Mouse (Mus musculus) kidney, postnatal 0 days (tissue): ENCODE results near the gene Gm20388. TPM values are rescaled to one million over a fixed set of nuclear protein-coding genes. Genes with fewer than 3 reads are reported as not detected.
A peak's percentile ranks its signal among the peaks of the same experiment; 100 is the strongest.

ENCODE experiments used
- ATAC-seq: fragments of 200-750 bp; cut with Nextera tagmentation; replicated peaks from 2 replicates; pipeline ENCODE4 v1.8.0; 2017; ENCODE audit warnings: low read depth, moderate number of reproducible peaks, moderate TSS enrichment, moderate library complexity; ENCODE audit not compliant: low FRiP score
- DNase-seq: peaks from one replicate; pipeline ENCODE4 v3.0.0-alpha.2; 2016; ENCODE audit warnings: low spot score
- H3K27ac ChIP-seq: fragments of 300-500 bp; sonication (generic); 2 replicates; pipeline ENCODE4 v1.5.1; 2014; ENCODE audit warnings: mild to moderate bottlenecking
- H3K27me3 ChIP-seq: fragments of 300-500 bp; sonication (generic); 2 replicates; pipeline ENCODE4 v1.6.1; 2014; ENCODE audit warnings: low read length, mixed read lengths; ENCODE audit not compliant: insufficient read depth
- H3K36me3 ChIP-seq: fragments of 300-500 bp; sonication (generic); 2 replicates; pipeline ENCODE4 v1.6.1; 2014; ENCODE audit warnings: low read length, mixed read lengths; ENCODE audit not compliant: insufficient read depth
- H3K4me1 ChIP-seq: fragments of 300-500 bp; sonication (generic); replicated peaks from 2 replicates; pipeline ENCODE4 v1.6.1; 2014; ENCODE audit warnings: antibody characterized with exemption, low read length, mixed read lengths; ENCODE audit not compliant: insufficient read depth
- H3K4me2 ChIP-seq: fragments of 300-500 bp; sonication (generic); 2 replicates; pipeline ENCODE4 v1.6.1; 2014; ENCODE audit warnings: mild to moderate bottlenecking, low read length, moderate library complexity, mixed read lengths
- H3K4me3 ChIP-seq: fragments of 300-500 bp; sonication (generic); replicated peaks from 2 replicates; pipeline ENCODE4 v1.5.1; 2014; ENCODE audit warnings: low read depth, low read length
- H3K9ac ChIP-seq: fragments of 300-500 bp; sonication (generic); 2 replicates; pipeline ENCODE4 v1.6.1; 2014; ENCODE audit warnings: low read depth, low read length
- H3K9me3 ChIP-seq: fragments of 300-500 bp; sonication (generic); replicated peaks from 2 replicates; pipeline ENCODE4 v1.6.1; 2016; ENCODE audit warnings: low read length, inconsistent platforms, mixed read lengths
- CTCF ChIP-seq: IDR thresholded peaks from 2 replicates; pipeline ENCODE4 v1.5.1; 2016; ENCODE audit warnings: antibody characterized with exemption, low read depth, mild to moderate bottlenecking, moderate library complexity
- WGBS: fragments of 180-500 bp; shearing (Covaris S2); extraction: QIAGEN DNeasy Blood & Tissue Kit; methylation state at CpG from one replicate; pipeline ENCODE4 v1.1.7; 2014; 5-methylcytosine and 5-hydroxymethylcytosine counted together
- polyA plus RNA-seq: library from polyadenylated mRNA; unstranded; fragments of >200 nt; fragmentation: Nextera tagmentation; extraction: Ambion mirVana; gene quantifications from 2 replicates; pipeline ENCODE4 v1.2.1, GENCODE M21; 2015

Gene Gm20388
- polyA plus RNA-seq, 1 experiment from 2014 or later: not detected

DNA sequence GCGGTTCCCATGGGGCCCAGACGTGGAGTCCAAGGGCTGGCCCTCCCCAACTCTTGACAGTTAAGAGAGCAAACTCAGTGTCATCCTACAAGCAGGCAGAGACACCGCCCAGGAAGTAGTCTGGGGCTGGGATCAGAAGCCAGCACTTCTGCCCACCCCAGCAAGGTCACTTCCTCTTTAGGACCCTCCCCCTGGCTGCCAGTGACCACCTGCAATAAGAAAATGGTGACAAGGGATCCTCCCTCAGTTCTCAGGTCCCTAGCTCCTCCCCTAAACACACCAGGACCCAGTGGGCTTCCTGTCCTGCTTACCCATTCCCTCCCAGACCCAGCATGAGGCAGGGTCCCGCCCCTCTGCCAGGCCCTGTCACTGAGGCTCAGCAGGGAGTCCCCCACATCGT is 2637.2 kb downstream of the Gm20388 start:
- H3K4me3 ChIP-seq: no peak overlapping the region
- peak overlapping the region; percentile 88 for H3K4me2 ChIP-seq
- peak; percentile 70 for DNase-seq
- H3K9me3 ChIP-seq: no peaks in the 10 kb centered on the region
- H3K9ac ChIP-seq: peak overlapping the region; percentile 25; the same call in 1 of the 2 replicates
- TF ChIP-seq CTCF: no peak
- H3K4me1 ChIP-seq: peaks cover 50% of the 10 kb centered on the region
- WGBS: 29% methylated on average over 5 of the region's 5 CpGs
- H3K36me3 ChIP-seq: no peaks in the 10 kb centered on the region
- ATAC-seq: no peak
- peak overlapping the region; percentile 94 for H3K27ac ChIP-seq
- H3K27me3 ChIP-seq: no peaks in the 10 kb centered on the region

DNA sequence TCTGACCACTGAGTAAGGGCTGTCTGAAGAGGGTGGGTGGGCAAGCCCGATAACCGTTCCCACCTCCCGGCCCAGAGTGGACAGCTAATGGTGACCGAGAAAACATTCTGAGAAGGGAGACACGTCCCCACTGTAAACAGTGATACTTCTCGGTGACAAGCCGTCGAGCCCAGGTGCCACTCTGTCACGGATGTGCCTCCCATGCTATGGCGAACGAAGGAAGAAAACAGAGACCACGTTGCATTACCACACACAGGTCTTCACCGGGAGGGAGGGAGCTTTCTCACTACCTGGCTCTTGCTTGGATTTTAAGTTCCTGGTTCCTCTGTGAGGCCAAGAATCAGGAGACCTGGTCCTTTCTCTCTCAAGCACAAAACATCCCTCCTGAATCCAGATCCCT is 2637.7 kb downstream of the Gm20388 start:
- no peak for DNase-seq
- Histone ChIP-seq H3K4me1 (peaks cover 50% of the 10 kb centered on the region), H3K4me2 (peak overlapping the region; percentile 88; the same call in 1 of the 2 replicates), H3K4me3 (no peak overlapping the region), H3K9me3 (no peaks in the 10 kb centered on the region), H3K36me3 (no peaks in the 10 kb centered on the region), H3K27ac (peak overlapping the region; percentile 94; the same call in 1 of the 2 replicates), H3K27me3 (no peaks in the 10 kb centered on the region), H3K9ac (peak overlapping the region; percentile 25; the same call in 1 of the 2 replicates)
- no peak for ATAC-seq
- WGBS: 59% methylated on average over 13 of the region's 13 CpGs
- no peak for TF ChIP-seq CTCF

DNA sequence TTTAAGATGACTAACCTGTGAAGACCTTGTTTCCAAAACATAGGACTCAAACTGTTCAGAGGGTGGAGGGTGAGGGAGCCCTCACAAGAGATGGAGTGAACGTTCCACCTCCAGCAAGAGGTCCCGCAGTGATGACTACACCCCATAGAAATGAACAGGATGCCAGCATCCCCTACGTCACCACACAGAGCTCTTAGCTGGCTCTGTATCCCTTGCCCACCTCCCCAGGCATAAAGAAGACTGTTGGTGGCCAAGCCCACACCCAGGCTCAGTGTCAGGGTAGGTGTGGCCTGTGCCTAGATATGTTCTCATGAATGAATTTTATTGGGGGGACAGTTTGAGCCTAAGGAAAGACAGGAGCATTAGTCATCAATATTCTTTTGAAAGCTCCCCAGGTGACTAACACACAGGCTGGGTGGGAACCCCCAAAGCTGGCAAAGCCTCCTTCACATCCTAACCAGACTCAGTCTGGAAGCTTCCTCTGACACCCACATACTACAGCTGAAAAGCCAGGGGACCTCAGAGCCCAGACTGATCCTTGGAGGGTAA is 2638.3 kb downstream of the Gm20388 start:
- ATAC-seq (no peak), DNase-seq (no peak)
- Histone ChIP-seq H3K9ac (no peak overlapping the region), H3K4me2 (peak overlapping the region; percentile 88), H3K4me1 (peaks cover 50% of the 10 kb centered on the region), H3K27me3 (no peaks in the 10 kb centered on the region), H3K27ac (0 out of 2 replicates have a peak overlapping the region, but pooled peaks have one; percentile 19), H3K4me3 (0 out of 2 replicates have a peak overlapping the region, but pooled peaks have one; percentile 72), H3K36me3 (no peaks in the 10 kb centered on the region), H3K9me3 (no peaks in the 10 kb centered on the region)
- WGBS: 74% methylated on average over 3 of the region's 3 CpGs
- TF ChIP-seq CTCF: no peak

DNA sequence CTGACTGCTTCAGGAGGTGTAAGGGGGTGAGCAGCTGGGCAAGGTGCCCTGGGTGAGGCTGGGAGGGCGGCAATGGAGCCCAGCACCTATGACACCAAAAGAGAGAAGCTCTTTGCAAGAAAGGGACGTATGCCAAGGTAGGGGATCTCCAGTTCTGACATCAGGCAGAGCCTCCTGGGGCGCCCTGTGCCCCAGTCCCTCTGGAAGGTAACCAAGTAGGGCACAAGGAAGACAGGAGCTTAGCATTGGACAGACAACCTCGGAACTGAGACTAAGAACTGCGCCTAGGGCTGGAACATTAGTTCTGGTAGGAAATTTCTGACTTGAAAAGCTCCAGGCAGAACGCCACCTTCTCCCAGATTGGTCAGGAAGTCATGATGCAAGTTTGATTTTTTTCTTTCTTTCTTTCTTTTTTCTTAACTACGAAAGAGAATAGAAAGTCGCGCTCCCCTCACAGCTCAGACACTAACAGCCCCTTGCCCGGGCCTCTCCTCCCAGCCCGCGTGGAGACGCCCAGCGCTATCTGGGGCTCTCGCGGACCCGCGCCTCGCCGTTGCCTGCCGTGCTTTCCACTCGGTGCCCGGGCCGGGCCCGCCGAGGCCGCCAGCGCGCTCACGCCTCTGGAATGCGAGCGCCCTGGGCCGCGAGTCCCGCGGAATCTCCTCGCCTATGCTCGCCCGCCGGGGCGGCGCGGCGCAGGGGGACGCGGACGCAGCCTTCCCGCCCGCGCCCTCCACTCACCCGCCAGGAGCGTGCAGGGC is 2639.8 kb downstream of the Gm20388 start:
- Histone ChIP-seq H3K4me2 (peak overlapping the region; percentile 88), H3K4me1 (peaks cover 48% of the 10 kb centered on the region), H3K9ac (peak overlapping the region; percentile 92), H3K9me3 (no peaks in the 10 kb centered on the region), H3K27ac (peak overlapping the region; percentile 91), H3K27me3 (no peaks in the 10 kb centered on the region), H3K4me3 (peak overlapping the region; percentile 72), H3K36me3 (no peaks in the 10 kb centered on the region)
- peak; percentile 43 for ATAC-seq
- TF ChIP-seq CTCF: no peak
- peak; percentile 77 for DNase-seq
- 3% methylated on average over 52 of the region's 52 CpGs for WGBS

DNA sequence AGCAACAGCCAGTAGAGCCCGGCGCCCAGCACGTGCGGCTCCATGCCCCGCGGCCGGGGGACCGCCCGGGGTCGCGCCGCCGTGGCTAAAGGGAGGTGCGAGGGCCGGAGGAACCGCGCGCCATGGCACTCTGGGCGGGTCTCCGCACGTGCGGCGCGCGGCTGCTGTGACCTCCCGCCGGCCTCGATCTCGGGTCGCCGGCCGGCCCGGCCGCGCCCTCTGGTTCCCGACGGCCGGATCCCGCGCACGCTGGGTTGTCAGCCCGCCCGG is 2640.3 kb downstream of the Gm20388 start:
- no peaks in the 10 kb centered on the region for H3K36me3 ChIP-seq
- WGBS: under 1% methylated on average over 27 of the region's 43 CpGs
- TF ChIP-seq CTCF: no peak
- peak overlapping the region; percentile 88 for H3K4me2 ChIP-seq
- DNase-seq (no peak), ATAC-seq (no peak; the same call in 1 of the 2 replicates)
- no peaks in the 10 kb centered on the region for H3K9me3 ChIP-seq
- peak overlapping the region; percentile 92 for H3K9ac ChIP-seq
- no peaks in the 10 kb centered on the region for H3K27me3 ChIP-seq
- H3K4me3 ChIP-seq: peak overlapping the region; percentile 72
- H3K4me1 ChIP-seq: peaks cover 43% of the 10 kb centered on the region
- H3K27ac ChIP-seq: peak overlapping the region; percentile 91

DNA sequence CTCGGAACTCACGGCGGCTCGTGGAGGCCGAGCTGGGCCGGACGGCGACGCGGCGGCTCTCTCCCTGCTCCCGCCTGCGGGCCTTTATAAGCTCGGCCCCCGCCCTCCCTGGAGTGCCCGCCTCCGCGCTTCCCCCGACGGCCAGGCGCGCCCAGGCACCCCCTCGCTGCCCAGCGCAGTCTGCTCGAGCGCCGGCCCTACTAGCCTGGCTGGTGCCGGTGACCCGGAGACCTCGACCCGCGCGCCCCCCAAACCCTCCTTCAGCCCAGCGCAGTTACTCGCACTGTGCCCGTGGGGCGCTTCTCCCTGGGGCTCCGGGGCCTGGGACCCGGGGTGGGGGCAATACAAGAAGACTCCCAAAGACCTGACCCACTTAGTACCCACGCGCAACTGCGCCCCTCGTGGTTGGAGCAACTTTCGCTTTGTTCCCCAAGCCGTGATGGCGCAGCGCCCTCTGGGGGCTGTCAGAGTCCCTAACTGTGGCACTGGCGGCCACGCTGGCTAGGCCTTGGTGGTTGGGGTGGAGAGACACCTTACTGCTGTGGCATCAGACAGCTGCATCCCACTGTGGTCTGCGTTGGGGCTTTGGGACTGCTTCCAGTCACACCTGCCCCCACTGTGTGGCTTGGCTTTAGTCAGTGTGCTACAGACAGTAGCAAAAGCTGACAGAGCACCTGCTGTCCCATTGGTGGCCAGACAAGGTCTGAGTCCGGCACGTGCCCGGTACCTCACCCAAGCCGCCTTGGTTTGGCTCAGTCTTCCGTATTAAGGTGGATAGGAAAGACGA is 2640.8 kb downstream of the Gm20388 start, which contains the start of gene Piezo1:
Gene Piezo1, minus strand, starts transcription at position 65 of the 787 bp plus-strand sequence.
- H3K4me1 ChIP-seq: peaks cover 38% of the 10 kb centered on the region
- peak; percentile 76 for ATAC-seq
- H3K4me3 ChIP-seq: peak within 1 kb of the TSS; percentile 72
- H3K27me3 ChIP-seq: no peaks in the 10 kb centered on the region
- peak; percentile 100 for TF ChIP-seq CTCF
- H3K36me3 ChIP-seq: no peaks in the 10 kb centered on the region
- 9% methylated on average over 56 of the region's 56 CpGs for WGBS
- H3K9ac ChIP-seq: peak within 1 kb of the TSS; percentile 92
- H3K27ac ChIP-seq: peak within 1 kb of the TSS; percentile 91
- DNase-seq: peak; percentile 90
- H3K9me3 ChIP-seq: no peaks in the 10 kb centered on the region
- H3K4me2 ChIP-seq: peak within 1 kb of the TSS; percentile 88
